Mouse (Mus musculus) kidney, postnatal 25 days (tissue): ENCODE measurements around the gene Gm10718.
"Not testable (repeated sequence)": the region's sequence is repeated elsewhere in the genome, so short reads cannot be mapped to it uniquely, and the experiment has no call there.

ENCODE experiments used
- DNase-seq, 2 experiments: peaks; one replicate each; pipeline ENCODE4 v3.0.0; 2021; ENCODE audit warnings: mixed read lengths in 2 of 2

Gm10718 gene

DNA sequence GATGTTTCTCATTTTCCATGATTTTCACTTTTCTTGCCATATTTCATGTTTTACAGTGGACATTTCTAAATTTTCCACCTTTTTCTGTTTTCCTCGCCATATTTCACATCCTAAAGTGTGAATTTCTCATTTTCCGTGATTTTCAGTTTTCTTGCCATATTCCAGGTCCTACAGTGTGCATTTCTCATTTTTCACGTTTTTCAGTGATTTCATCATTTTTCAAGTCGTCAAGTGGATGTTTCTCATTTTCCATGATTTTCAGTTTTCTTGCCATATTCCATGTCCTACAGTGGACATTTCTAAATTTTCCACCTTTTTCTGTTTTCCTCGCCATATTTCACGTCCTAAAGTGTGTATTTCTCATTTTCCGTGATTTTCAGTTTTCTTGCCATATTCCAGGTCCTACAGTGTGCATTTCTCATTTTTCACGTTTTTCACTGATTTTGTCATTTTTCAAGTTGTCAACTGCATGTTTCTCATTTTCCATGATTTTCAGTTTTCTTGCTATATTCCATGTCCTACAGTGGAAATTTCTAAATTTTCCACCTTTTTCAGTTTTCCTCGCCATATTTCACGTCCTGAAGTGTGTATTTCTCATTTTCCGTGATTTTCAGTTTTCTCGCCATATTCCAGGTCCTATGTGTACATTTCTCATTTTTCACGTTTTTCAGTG, at the start of gene Gm10718:
Gm10718 (plus strand) TSS at position 236 of the 673 bp plus-strand sequence.
- peak in 1 of 2 experiments; percentile 42 for DNase-seq

DNA sequence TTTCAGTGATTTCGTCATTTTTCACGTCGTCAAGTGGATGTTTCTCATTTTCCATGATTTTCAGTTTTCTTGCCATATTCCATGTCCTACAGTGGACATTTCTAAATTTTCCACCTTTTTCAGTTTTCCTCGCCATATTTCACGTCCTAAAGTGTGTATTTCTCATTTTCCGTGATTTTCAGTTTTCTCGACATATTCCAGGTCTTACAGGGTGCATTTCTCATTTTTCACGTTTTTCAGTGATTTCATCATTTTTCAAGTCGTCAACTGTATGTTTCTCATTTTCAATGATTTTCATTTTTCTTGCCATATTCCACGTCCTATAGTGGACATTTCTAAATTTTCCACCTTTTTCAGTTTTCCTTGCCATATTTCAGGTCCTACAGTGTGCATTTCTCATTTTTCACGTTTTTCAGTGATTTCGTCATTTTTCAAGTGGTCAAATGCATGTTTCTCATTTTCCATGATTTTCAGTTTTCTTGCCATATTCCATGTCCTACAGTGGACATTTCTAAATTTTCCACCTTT, 22.8 kb upstream of the Gm10718 start, which contains the start of gene Gm10722:
Gm10722 (plus strand) TSS at position 478 of the 528 bp plus-strand sequence.
- peak in 1 of 2 experiments; percentile 19 for DNase-seq

DNA sequence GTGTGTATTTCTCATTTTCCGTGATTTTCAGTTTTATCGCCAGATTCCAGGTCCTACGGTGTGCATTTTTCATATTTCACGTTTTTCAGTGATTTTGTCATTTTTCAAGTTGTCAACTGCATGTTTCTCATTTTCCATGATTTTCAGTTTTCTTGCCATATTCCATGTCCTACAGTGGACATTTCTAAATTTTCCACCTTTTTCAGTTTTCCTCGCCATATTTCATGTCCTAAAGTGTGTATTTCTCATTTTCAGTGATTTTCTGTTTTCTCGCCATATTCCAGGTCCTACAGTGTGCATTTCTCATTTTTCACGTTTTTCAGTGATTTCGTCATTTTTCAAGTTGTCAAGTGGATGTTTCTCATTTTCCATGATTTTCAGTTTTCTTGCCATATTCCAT, 22.3 kb upstream of the Gm10718 start:
- DNase-seq, result not testable (repeated sequence)

DNA sequence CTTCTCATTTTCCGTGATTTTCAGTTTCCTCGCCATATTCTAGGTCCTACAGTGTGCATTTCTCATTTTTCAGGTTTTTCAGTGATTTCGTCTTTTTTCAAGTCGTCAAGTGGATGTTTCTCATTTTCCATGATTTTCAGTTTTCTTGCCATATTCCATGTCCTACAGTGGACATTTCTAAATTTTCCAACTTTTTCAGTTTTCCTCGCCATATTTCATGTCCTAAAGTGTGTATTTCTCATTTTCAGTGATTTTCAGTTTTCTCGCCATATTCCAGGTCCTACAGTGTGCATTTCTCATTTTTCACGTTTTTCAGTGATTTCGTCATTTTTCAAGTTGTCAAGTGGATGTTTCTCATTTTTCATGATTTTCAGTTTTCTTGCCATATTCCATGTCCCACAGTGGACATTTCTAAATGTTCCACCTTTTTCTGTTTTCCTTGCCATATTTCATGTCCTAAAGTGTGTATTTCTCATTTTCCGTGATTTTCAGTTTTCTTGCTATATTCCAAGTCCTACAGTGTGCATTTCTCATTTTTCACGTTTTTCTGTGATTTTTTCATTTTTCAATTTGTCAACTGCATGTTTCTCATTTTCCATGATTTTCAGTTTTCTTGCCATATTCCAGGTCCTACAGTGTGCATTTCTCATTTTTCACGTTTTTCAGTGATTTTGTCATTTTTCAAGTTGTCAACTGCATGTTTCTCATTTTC, 21.2 kb upstream of the Gm10718 start:
- DNase-seq, result peak; percentile 99 to 100

DNA sequence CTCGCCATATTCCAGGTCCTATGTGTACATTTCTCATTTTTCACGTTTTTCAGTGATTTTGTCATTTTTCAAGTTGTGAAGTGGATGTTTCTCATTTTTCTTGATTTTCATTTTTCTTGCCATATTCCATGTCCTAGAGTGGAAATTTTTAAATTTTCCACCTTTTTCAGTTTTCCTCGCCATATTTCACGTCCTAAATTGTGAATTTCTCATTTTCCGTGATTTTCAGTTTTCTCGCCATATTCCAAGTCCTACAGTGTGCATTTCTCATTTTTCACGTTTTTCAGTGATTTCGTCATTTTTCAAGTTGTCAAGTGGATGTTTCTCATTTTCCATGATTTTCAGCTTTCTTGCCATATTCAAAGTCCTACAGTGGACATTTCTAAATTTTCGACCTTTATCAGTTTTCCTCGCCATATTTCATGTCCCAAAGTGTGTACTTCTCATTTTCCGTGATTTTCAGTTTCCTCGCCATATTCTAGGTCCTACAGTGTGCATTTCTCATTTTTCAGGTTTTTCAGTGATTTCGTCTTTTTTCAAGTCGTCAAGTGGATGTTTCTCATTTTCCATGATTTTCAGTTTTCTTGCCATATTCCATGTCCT, 20.5 kb upstream of the Gm10718 start, which contains the start of gene Gm11168:
Gm11168 (plus strand) TSS at position 553 of the 603 bp plus-strand sequence.
- DNase-seq, result peak; percentile 7 to 19

DNA sequence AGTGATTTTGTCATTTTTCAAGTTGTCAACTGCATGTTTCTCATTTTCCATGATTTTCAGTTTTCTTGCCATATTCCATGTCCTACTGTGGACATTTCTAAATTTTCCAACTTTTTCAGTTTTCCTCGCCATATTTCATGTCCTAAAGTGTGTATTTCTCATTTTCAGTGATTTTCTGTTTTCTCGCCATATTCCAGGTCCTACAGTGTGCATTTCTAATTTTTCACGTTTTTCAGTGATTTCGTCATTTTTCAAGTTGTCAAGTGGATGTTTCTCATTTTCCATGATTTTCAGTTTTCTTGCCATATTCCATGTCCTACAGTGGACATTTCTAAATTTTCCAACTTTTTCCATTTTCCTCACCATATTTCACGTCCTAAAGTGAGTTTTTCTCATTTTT, 17.2 kb upstream of the Gm10718 start:
- DNase-seq, result not testable (repeated sequence)

DNA sequence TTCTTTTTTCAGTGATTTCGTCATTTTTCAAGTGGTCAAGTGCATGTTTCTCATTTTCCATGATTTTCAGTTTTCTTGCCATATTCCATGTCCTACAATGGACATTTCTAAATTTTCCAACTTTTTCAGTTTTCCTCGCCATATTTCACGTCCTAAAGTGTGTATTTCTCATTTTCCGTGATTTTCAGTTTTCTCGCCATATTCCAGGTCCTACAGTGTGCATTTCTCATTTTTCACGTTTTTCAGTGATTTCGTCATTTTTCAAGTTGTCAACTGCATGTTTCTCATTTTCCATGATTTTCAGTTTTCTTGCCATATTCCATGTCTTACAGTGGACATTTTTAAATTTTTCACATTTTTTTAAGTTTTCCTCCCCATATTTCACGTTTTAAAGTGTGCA, 16.7 kb upstream of the Gm10718 start:
- not testable (repeated sequence) for DNase-seq

DNA sequence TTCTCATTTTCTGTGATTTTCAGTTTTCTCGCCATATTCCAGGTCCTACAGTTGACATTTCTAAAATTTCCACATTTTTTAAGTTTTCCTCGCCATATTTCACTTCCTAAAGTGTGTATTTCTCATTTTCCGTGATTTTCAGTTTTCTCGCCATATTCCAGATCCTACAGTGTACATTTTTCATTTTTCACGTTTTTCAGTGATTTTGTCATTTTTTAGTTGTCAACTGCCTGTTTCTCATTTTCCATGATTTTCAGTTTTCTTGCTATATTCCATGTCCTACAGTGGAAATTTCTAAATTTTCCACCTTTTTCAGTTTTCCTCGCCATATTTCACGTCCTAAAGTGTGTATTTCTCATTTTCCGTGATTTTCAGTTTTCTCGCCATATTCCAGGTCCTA, 16.1 kb upstream of the Gm10718 start:
- DNase-seq, result peak; percentile 1 to 18

DNA sequence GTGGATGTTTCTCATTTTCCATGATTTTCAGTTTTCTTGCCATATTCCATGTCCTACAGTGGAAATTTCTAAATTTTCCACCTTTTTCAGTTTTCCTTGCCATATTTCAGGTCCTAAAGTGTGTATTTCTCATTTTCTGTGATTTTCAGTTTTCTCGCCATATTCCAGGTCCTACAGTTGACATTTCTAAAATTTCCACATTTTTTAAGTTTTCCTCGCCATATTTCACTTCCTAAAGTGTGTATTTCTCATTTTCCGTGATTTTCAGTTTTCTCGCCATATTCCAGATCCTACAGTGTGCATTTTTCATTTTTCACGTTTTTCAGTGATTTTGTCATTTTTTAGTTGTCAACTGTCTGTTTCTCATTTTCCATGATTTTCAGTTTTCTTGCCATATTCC, 14.0 kb upstream of the Gm10718 start:
- not testable (repeated sequence) for DNase-seq

DNA sequence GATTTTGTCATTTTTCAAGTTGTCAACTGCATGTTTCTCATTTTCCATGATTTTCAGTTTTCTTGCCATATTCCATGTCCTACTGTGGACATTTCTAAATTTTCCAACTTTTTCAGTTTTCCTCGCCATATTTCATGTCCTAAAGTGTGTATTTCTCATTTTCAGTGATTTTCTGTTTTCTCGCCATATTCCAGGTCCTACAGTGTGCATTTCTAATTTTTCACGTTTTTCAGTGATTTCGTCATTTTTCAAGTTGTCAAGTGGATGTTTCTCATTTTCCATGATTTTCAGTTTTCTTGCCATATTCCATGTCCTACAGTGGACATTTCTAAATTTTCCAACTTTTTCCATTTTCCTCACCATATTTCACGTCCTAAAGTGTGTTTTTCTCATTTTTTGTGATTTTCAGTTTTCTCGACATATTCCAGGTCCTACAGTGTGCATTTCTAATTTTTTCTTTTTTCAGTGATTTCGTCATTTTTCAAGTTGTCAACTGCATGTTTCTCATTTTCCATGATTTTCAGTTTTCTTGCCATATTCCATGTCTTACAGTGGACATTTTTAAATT, 11.2 kb upstream of the Gm10718 start:
- DNase-seq, result not testable (repeated sequence)

DNA sequence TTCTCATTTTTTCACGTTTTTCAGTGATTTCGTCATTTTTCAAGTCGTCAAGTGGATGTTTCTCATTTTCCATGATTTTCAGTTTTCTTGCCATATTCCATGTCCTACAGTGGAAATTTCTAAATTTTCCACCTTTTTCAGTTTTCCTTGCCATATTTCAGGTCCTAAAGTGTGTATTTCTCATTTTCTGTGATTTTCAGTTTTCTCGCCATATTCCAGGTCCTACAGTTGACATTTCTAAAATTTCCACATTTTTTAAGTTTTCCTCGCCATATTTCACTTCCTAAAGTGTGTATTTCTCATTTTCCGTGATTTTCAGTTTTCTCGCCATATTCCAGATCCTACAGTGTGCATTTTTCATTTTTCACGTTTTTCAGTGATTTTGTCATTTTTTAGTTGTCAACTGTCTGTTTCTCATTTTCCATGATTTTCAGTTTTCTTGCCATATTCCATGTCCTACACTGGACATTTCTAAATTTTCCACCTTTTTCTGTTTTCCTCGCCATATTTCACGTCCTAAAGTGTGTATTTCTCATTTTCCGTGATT, 10.5 kb upstream of the Gm10718 start, which contains the start of gene Gm10721:
Gm10721 (plus strand) TSS at position 408 of the 547 bp plus-strand sequence.
- DNase-seq, result not testable (repeated sequence)

DNA sequence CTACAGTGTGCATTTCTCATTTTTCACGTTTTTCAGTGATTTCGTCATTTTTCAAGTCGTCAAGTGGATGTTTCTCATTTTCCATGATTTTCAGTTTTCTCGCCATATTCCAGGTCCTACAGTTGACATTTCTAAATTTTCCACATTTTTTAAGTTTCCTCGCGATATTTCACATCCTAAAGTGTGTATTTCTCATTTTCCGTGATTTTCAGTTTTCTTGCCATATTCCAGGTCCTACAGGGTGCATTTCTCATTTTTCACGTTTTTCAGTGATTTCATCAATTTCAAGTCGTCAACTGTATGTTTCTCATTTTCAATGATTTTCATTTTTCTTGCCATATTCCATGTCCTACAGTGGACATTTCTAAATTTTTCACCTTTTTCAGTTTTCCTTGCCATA, 8.0 kb upstream of the Gm10718 start, which contains the start of gene Gm10720:
Gm10720 (plus strand) TSS at position 301 of the 400 bp plus-strand sequence.
- DNase-seq, result not testable (repeated sequence)

DNA sequence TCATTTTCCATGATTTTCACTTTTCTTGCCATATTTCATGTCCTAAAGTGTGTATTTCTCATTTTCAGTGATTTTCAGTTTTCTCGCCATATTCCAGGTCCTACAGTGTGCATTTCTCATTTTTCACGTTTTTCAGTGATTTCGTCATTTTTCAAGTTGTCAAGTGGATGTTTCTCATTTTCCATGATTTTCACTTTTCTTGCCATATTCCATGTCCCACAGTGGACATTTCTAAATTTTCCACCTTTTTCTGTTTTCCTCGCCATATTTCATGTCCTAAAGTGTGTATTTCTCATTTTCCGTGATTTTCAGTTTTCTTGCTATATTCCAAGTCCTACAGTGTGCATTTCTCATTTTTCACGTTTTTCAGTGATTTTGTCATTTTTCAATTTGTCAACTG, 7.5 kb upstream of the Gm10718 start:
- peak in 1 of 2 experiments; percentile 37 for DNase-seq

DNA sequence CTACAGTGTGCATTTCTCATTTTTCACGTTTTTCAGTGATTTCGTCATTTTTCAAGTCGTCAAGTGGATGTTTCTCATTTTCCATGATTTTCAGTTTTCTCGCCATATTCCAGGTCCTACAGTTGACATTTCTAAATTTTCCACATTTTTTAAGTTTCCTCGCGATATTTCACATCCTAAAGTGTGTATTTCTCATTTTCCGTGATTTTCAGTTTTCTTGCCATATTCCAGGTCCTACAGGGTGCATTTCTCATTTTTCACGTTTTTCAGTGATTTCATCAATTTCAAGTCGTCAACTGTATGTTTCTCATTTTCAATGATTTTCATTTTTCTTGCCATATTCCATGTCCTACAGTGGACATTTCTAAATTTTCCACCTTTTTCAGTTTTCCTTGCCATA, 6.2 kb upstream of the Gm10718 start, which contains the start of gene Gm10719:
Gm10719 (plus strand) TSS at position 301 of the 400 bp plus-strand sequence.
- DNase-seq, result not testable (repeated sequence)

DNA sequence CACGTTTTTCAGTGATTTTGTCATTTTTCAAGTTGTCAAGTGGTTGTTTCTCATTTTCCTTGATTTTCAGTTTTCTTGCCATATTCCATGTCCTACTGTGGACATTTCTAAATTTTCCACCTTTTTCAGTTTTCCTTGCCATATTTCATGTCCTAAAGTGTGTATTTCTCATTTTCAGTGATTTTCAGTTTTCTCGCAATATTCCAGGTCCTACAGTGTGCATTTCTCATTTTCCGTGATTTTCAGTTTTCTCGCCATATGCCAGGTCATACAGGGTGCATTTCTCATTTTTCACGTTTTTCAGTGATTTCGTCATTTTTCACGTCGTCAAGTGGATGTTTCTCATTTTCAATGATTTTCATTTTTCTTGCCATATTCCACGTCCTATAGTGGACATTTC, 4.4 kb upstream of the Gm10718 start:
- peak; percentile 90 to 100 for DNase-seq

DNA sequence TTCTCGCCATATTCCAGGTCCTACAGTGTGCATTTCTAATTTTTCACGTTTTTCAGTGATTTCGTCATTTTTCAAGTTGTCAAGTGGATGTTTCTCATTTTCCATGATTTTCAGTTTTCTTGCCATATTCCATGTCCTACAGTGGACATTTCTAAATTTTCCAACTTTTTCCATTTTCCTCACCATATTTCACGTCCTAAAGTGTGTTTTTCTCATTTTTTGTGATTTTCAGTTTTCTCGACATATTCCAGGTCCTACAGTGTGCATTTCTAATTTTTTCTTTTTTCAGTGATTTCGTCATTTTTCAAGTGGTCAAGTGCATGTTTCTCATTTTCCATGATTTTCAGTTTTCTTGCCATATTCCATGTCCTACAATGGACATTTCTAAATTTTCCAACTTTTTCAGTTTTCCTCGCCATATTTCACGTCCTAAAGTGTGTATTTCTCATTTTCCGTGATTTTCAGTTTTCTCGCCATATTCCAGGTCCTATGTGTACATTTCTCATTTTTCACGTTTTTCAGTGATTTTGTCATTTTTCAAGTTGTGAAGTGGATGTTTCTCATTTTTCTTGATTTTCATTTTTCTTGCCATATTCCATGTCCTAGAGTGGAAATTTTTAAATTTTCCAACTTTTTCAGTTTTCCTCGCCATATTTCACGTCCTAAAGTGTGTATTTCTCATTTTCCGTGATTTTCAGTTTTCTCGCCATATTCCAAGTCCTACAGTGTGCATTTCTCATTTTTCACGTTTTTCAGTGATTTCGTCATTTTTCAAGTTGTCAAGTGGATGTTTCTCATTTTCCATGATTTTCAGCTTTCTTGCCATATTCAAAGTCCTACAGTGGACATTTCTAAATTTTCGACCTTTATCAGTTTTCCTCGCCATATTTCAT, 3.3 kb upstream of the Gm10718 start:
- DNase-seq, result peak; percentile 79 to 90

DNA sequence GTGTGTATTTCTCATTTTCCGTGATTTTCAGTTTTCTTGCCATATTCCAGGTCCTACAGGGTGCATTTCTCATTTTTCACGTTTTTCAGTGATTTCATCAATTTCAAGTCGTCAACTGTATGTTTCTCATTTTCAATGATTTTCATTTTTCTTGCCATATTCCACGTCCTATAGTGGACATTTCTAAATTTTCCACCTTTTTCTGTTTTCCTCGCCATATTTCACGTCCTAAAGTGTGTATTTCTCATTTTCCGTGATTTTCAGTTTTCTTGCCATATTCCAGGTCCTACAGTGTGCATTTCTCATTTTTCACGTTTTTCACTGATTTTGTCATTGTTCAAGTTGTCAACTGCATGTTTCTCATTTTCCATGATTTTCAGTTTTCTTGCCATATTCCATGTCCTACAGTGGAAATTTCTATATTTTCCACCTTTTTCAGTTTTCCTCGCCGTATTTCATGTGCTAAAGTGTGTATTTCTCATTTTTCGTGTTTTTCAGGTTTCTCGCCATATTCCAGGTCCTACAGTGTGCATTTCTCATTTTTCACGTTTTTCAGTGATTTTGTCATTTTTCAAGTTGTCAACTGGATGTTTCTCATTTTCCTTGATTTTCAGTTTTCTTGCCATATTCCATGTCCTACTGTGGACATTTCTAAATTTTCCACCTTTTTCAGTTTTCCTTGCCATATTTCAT, 885 bp upstream of the Gm10718 start:
- not testable (repeated sequence) for DNase-seq

DNA sequence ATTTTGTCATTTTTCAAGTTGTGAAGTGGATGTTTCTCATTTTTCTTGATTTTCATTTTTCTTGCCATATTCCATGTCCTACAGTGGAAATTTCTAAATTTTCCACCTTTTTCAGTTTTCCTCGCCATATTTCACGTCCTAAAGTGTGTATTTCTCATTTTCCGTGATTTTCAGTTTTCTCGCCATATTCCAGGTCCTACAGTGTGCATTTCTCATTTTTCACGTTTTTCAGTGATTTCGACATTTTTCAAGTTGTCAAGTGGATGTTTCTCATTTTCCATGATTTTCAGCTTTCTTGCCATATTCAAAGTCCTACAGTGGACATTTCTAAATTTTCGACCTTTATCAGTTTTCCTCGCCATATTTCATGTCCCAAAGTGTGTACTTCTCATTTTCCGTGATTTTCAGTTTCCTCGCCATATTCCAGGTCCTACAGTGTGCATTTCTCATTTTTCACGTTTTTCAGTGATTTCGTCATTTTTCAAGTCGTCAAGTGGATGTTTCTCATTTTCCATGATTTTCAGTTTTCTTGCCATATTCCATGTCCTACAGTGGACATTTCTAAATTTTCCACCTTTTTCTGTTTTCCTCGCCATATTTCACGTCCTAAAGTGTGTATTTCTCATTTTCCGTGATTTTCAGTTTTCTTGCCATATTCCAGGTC, 770 bp downstream of the Gm10718 start:
- DNase-seq, result not testable (repeated sequence)

DNA sequence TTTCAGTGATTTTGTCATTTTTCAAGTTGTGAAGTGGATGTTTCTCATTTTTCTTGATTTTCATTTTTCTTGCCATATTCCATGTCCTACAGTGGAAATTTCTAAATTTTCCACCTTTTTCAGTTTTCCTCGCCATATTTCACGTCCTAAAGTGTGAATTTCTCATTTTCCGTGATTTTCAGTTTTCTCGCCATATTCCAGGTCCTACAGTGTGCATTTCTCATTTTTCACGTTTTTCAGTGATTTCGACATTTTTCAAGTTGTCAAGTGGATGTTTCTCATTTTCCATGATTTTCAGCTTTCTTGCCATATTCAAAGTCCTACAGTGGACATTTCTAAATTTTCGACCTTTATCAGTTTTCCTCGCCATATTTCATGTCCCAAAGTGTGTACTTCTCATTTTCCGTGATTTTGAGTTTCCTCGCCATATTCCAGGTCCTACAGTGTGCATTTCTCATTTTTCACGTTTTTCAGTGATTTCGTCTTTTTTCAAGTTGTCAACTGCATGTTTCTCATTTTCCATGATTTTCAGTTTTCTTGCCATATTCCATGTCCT, 1.6 kb downstream of the Gm10718 start, which contains the start of gene Gm10717:
Gm10717 (plus strand) TSS at position 506 of the 556 bp plus-strand sequence.
- not testable (repeated sequence) for DNase-seq
